Mouse (Mus musculus) adrenal gland, adult 8-10 months (tissue): ENCODE data around the gene Plac1. TPM values are rescaled to one million over a fixed set of nuclear protein-coding genes. Genes with fewer than 3 reads are reported as not detected.

ENCODE experiments used
- DNase-seq: peaks from one replicate; pipeline ENCODE4 v3.0.0; 2022
- total RNA-seq, 4 experiments: library from RNA; stranded (reverse); gene quantifications; 2 replicates each; pipeline ENCODE4 v1.2.4; 2022

Gene Plac1
- total RNA-seq, 4 experiments from 2014 or later, result not detected

- no peak for DNase-seq
Observed at GRCm38 (mm10) chrX:53197681-53198080, 42.2 kb downstream of the Plac1 start.

GRCm38 (mm10) chrX:53196392-53196791 is 43.5 kb downstream of the Plac1 start:
- DNase-seq, result no peak

- no peak for DNase-seq
Observed at GRCm38 (mm10) chrX:53188692-53189091, 51.2 kb downstream of the Plac1 start.

- DNase-seq, result no peak
Observed at GRCm38 (mm10) chrX:53179801-53180200, 60.1 kb downstream of the Plac1 start.

- no peak for DNase-seq
Observed at GRCm38 (mm10) chrX:53176296-53176695, 63.6 kb downstream of the Plac1 start.

- DNase-seq, result no peak
Observed at GRCm38 (mm10) chrX:53168623-53169022, 71.3 kb downstream of the Plac1 start.

- no peak for DNase-seq
Observed at GRCm38 (mm10) chrX:53166901-53167525, 72.9 kb downstream of the Plac1 start.

GRCm38 (mm10) chrX:53166251-53166900 is 73.5 kb downstream of the Plac1 start:
- DNase-seq, result no peak

GRCm38 (mm10) chrX:53162589-53162988 is 77.3 kb downstream of the Plac1 start:
- DNase-seq, result no peak

- DNase-seq, result no peak
Observed at GRCm38 (mm10) chrX:53161583-53161982, 78.3 kb downstream of the Plac1 start.

GRCm38 (mm10) chrX:53161115-53161514 is 78.8 kb downstream of the Plac1 start:
- peak; percentile 54 for DNase-seq

- no peak for DNase-seq
Observed at GRCm38 (mm10) chrX:53148039-53148438, 91.9 kb downstream of the Plac1 start.

GRCm38 (mm10) chrX:53146389-53146917 is 93.5 kb downstream of the Plac1 start:
- DNase-seq, result no peak

GRCm38 (mm10) chrX:53139641-53140040 is 100.3 kb downstream of the Plac1 start:
- DNase-seq, result no peak

GRCm38 (mm10) chrX:53137066-53137465 is 102.8 kb downstream of the Plac1 start:
- no peak for DNase-seq

GRCm38 (mm10) chrX:53129501-53129900 is 110.4 kb downstream of the Plac1 start:
- no peak for DNase-seq

- DNase-seq, result no peak
Observed at GRCm38 (mm10) chrX:53126492-53127033, 113.3 kb downstream of the Plac1 start.

GRCm38 (mm10) chrX:53125838-53126467 is 114.0 kb downstream of the Plac1 start:
- DNase-seq, result no peak

- no peak for DNase-seq
Observed at GRCm38 (mm10) chrX:53123562-53123961, 116.3 kb downstream of the Plac1 start.

- no peak for DNase-seq
Observed at GRCm38 (mm10) chrX:53118631-53119030, 121.3 kb downstream of the Plac1 start.

- no peak for DNase-seq
Observed at GRCm38 (mm10) chrX:53118019-53118418, 121.9 kb downstream of the Plac1 start.

GRCm38 (mm10) chrX:53114994-53115393 is 124.9 kb downstream of the Plac1 start:
- DNase-seq, result no peak

GRCm38 (mm10) chrX:53110142-53110541 is 129.8 kb downstream of the Plac1 start:
- DNase-seq, result no peak
